Mouse (Mus musculus) left cerebral cortex, postnatal 10 days (tissue): Measurements from ENCODE around the gene Msrb1. TPM values are rescaled to one million over a fixed set of nuclear protein-coding genes. Genes with fewer than 3 reads are reported as not detected.
A peak's percentile ranks its signal among the peaks of the same experiment; 100 is the strongest.

Experiments
- DNase-seq, 2 experiments: peaks; one replicate each; pipeline ENCODE4 v3.0.0; 2021 to 2022; ENCODE audit warnings: low spot score in 2 of 2, mixed read lengths in 1 of 2; ENCODE audit errors: extremely low spot score in 1 of 2
- intact Hi-C: fragments of 180-260 bp; cut with DNase I; formaldehyde crosslinking; loops from one replicate; pipeline ENCODE4 v1.15.1; 2025
- total RNA-seq, 2 experiments: library from RNA; stranded (reverse); gene quantifications; 2 replicates each; pipeline ENCODE4 v1.2.3; 2021

Gene Msrb1
- total RNA-seq: 10 to 100 TPM; 44.2 to 47.8 TPM

DNA sequence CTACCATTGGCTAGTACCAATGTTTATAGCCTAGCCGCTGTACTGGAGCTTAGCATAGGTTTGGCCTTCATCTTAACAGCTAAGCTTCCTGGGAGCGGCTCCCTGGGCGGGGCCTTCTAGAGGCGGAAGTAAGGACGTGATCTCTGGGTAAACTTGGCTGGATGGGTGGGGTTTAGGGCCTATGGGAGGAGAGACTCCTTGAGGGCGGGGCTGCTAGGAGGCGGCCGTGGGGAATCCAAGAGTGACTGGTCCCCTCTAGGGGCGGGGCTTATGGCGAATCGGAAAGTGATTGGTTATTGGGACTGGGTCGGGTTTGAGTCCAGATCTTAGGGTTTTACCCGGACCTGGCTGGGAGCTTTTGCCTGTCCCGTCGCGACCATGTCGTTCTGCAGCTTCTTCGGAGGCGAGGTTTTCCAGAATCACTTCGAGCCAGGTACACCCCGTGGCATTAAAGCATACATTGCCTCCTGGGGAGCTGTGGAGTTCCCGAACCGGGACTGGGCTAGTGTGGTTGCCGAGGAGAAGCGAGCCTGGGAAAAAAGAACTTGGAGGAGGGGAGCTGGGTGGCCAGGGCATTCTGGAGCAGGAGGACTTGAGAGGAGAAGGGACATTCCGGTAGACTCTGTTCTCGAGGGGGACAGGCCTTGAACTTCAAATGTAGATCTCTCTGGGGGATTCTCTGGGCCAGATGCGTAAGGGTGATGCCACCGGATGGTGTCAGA lies at the start of gene Msrb1:
Gene Msrb1 (plus strand): TSS at position 313 of the 722 bp plus-strand sequence.
- peak; percentile 91 to 97 for DNase-seq
- intact Hi-C loops: loop anchor here (5.0 kb wide), 1 partner anchor 146 kb away; no protein-coding TSS in a partner anchor

GRCm38 (mm10) chr17:24687146-24687595 lies 49.3 kb upstream of the Msrb1 start:
- intact Hi-C loops: no loop called here
- DNase-seq: peak in 1 of 2 experiments; percentile 71

- intact Hi-C loops: no loop called here
- DNase-seq: no peak
These were observed 48.8 kb upstream of the Msrb1 start for GRCm38 (mm10) chr17:24687599-24687998.

GRCm38 (mm10) chr17:24689251-24690081 lies 47.0 kb upstream of the Msrb1 start, which contains the start of gene Syngr3:
Gene Syngr3 (minus strand): TSS chr17:24689955.
- intact Hi-C loops: no loop called here
- DNase-seq: peak in 1 of 2 experiments; percentile 65

DNA sequence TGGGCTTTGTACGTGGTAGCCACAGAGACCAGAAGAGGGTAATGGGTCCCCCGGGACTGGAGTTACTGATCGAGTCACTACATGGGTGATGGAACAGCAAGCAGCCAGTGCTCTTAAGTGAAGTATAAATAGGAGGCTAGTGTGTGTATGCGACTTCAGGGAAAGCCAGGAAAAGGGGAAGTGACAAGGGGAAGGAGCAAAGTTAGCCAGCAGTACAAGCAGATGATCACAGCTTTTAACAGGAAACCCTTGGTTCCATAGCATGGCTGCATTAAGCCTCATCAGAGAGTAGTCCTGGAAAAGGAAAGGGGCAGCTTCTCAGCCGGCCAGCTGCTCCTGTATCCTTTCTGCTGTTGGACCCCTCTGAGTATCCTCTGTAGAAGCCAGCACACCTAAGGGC lies 44.1 kb upstream of the Msrb1 start:
- intact Hi-C loops: no loop called here
- no peak for DNase-seq

DNA sequence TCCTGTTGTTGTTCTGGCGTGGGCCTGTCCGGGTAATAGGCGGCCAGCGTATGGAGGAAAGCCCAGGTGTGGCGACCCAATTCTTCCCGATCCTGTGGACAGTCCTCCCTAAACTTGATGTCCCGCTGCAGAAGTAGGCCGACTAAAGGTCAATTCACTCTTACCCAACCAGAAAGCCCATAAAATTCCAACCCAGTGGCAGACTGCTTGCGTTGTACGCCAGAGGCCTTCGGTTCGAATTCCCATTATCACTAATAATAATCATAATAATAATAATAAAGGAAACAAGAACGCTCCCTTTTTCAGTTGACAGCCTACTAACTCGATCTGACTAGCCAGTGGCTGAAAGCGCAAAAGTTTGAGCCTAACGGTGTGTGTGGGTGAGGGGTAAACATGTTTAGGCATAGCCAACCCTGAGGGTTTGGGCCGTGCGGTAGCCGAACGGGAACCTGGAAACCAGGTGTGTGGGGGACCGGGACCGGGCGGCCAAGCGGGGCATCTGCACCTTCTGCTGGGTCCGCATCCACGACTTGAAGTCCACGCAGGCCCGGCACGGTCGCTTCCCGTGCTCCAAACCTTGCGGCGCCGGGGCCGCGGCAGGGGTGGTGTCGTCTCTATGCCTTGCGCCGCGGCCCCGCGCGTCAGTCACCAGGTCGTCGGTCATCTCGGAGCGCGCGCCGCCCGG lies 41.0 kb upstream of the Msrb1 start:
- intact Hi-C loops: no loop called here
- DNase-seq: no peak

DNA sequence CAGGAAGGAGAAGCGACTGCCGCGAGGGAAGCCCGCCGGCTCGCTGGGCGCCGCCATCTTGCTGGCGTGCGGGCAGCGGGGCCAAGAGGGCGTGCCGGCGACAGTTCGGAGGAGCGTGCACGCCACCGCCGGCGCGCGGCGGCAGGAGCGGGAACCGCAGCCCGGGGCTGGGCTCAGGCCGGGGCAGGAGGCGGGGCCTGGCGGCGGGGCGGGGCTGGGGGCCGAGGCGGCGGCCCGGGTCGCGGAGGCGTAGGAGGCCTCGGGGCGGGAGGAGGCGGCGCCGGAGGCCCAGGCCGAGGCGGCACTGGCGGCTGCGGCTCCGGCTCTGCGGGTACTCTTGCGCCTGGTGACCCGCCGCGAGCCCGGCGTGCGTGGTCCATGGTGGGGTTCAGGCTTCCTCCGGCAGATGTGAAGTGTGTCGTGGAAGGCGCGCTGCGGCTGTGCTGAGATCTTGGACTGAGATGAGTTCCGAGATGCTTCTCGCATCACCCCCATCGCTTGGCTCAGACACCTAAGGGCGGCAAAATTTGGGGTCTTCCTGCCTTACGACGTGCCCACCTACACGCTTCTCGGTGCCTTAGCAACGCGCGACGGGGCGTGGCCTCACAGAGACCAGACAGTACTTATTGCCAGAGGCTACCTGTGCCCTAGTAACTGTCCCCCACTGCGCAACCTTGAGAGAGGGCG lies 40.3 kb upstream of the Msrb1 start, which contains the start of the genes Gfer and Noxo1:
Gene Gfer (minus strand): TSS at position 146 of the 687 bp plus-strand sequence.
Gene Noxo1 (plus strand): TSS at position 224 of the 687 bp plus-strand sequence.
- intact Hi-C loops: no loop called here
- peak; percentile 65 to 93 for DNase-seq

- intact Hi-C loops: no loop called here
- peak in 1 of 2 experiments; percentile 68 for DNase-seq
These were observed 38.5 kb upstream of the Msrb1 start for GRCm38 (mm10) chr17:24697985-24698384.

GRCm38 (mm10) chr17:24698715-24699114 lies 37.7 kb upstream of the Msrb1 start:
- DNase-seq: no peak
- intact Hi-C loops: no loop called here

DNA sequence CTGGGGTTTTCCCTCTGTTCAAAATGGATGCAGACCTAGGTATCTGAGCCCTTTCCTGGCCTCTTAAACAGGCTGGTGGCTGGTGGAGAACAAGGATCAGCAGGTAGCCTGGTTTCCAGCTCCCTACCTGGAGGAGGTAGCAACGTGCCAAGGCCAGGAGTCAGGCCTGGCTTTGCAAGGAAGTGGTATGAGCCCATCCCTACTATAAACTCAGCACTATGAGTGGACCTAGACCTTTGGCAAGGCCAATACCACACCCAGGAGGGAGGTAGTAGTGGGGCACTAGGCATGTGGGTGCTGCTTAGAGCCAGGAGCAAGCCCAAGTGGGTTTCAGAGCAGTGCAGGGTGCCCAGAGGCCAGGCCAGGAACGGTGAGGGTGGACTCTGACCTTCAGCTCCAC lies 37.0 kb upstream of the Msrb1 start:
- intact Hi-C loops: no loop called here
- no peak for DNase-seq

GRCm38 (mm10) chr17:24701251-24701650 lies 35.2 kb upstream of the Msrb1 start:
- DNase-seq: no peak
- intact Hi-C loops: no loop called here

- intact Hi-C loops: no loop called here
- DNase-seq: no peak
These were observed 30.6 kb upstream of the Msrb1 start for GRCm38 (mm10) chr17:24705821-24706220.

DNA sequence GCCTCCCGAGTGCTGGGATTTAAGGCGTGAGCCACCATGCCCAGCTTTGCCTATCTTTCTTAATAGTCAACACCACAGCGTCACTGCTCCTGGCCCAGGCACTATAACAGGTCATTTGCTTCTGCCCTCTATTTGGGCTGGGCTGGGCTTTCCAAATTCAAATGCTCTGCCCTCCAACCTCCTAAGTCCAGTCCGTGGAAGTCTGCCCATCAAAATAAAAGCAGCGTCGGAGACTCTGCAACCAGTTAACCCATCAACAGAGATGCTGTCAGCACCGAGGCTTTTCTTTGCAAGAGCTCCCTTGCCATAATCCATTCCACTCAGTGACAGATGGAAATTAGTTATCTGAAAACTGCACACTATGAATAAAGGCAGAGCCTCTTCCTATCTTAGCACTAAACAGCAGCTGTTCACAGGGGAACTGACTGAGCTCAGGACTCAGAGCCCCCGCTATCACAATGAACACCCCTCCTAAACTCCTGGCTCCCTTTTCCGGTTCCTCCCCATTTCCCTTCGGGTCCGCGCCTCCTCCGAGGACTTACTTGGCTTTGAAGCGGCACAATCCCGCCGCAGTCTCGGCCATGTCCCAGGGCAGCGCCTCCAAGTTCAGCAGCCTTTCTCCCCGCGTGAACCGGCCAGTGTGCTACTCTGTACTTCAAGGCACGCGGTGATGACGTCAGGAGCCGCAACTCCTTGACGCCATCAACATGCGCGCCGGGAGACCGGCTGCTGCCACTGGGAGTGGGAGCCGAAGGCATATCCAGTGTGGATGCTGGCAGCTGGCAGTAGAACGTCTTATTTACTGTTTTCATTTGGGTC lies 29.3 kb upstream of the Msrb1 start, which contains the start of gene Tbl3:
Gene Tbl3 (minus strand): TSS at position 679 of the 819 bp plus-strand sequence.
- DNase-seq: peak; percentile 94 to 96
- intact Hi-C loops: no loop called here

DNA sequence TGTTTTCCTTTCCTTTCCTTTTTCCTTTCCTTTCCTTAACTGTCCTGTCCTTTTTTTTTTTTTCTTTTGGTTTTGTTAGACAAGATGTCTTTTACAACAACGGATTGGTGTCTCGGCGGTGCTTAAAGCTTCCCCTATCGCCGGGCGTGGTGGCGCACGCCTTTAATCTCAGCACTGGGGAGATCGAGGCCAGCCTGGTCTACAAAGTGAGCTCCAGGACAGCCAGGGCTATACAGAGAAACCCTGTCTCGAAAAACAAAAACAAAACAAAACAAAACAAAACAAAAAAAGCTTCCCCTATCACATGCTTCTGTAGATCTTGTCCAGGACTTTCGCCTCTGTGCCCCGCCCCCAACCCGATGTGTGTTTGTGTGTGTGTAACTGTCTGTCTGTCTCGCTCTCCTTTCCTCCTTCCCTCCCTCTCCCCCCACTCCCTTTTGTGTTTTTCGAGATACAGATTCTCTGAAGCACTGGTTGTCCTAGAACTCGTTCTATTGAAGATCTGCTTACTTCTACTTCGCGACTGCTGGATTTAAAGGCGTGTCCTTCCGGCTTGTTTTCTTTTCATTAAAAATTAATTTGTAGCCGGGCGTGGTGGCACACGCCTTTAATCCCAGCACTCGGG lies 28.5 kb upstream of the Msrb1 start:
- intact Hi-C loops: no loop called here
- no peak for DNase-seq

DNA sequence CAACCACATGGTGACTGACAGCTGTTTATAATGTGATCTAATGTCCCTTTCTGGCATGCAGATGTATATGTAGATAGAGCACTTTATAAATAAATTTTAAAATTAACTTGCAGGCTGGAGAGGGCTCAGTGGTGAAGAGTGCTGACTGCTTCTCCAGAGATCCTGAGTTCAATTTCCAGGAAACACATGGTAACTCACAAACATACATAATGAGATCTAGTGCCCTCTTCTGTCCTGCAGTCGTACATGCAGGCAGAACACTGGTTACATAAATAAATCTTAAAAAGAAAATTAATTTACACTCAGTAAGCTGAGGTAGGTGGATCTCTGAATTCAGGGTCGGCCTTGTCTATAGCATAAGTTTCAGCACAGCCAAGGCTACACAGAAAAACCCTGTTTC lies 27.8 kb upstream of the Msrb1 start:
- DNase-seq: no peak
- intact Hi-C loops: no loop called here

DNA sequence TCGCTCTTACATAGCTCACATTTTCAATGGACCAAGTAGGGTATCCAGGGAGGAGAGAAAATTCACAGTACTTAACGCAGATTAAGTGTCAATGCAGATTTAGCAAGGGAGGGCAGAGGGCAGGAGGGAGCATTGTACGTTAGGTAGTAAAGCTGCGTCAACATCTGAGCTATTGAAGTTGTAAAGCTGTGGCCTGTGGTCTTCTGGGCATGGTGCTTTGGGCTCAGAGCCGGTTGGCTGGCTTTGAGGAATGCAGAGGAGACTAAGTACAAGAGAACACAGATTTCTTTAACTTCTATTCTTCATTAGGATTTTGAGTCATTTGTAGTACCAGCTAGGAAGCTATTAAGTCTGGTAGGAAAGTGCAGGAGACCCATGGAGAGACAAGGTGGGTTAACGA lies 20.9 kb upstream of the Msrb1 start:
- intact Hi-C loops: no loop called here
- DNase-seq: no peak

GRCm38 (mm10) chr17:24716166-24716682 lies 20.2 kb upstream of the Msrb1 start:
- DNase-seq: no peak
- intact Hi-C loops: no loop called here
